Mouse (Mus musculus): ENCODE results near the gene Trpm1.

DNA sequence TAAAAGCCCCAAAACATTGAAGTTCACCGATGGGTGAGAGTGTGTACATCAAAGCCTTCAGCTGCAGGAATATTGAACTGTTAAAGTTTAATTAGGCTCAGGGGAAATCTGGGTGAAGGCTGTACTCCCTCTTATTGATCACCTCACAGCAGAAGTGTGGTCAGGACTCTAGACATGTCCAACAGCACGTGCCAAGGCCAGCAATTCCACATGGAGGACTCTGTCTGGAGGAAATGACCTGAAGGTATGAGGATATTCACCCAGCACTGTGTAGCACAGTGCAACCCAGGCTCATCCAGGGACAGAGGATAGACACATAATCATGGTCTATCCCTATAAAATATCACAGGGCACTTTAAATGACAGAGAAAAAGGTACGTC is 32.3 kb downstream of the Trpm1 start:
- TF ChIP-seq CTCF (IDR thresholded peaks at IDR 0.05; ENCODE audit: low read depth): no peak
- no peak for TF ChIP-seq EP300 (IDR thresholded peaks at IDR 0.05; ENCODE audit: low read depth)
